Mouse (Mus musculus) forebrain, embryonic 11.5 days (tissue): ENCODE results near the gene Furin. TPM values are rescaled to one million over a fixed set of nuclear protein-coding genes. Genes with fewer than 3 reads are reported as not detected.

Experiments
- ATAC-seq: fragments of 200-750 bp; cut with Nextera tagmentation; replicated peaks from 2 replicates; pipeline ENCODE4 v1.8.0; 2017; ENCODE audit warnings: moderate TSS enrichment; ENCODE audit not compliant: low FRiP score
- DNase-seq: peaks from one replicate; pipeline ENCODE4 v3.0.0-alpha.2; 2017; ENCODE audit warnings: low spot score
- H3K27ac ChIP-seq: fragments of 300-500 bp; sonication (generic); 2 replicates; pipeline ENCODE4 v1.5.1; 2014; ENCODE audit warnings: low read depth, low read length
- H3K27me3 ChIP-seq: fragments of 300-500 bp; sonication (generic); 2 replicates; pipeline ENCODE4 v1.6.1; 2014; ENCODE audit warnings: mild to moderate bottlenecking, low read length, mixed read lengths; ENCODE audit not compliant: control insufficient read depth, insufficient read depth
- H3K36me3 ChIP-seq: fragments of 300-500 bp; sonication (generic); 2 replicates; pipeline ENCODE4 v1.6.1; 2014; ENCODE audit warnings: mild to moderate bottlenecking, low read length, moderate library complexity, mixed read lengths; ENCODE audit not compliant: control insufficient read depth, insufficient read depth
- H3K4me1 ChIP-seq: fragments of 300-500 bp; sonication (generic); replicated peaks from 2 replicates; pipeline ENCODE4 v1.6.1; 2014; ENCODE audit warnings: low read length, mixed read lengths; ENCODE audit not compliant: control insufficient read depth, insufficient read depth
- H3K4me2 ChIP-seq: fragments of 300-500 bp; sonication (generic); 2 replicates; pipeline ENCODE4 v1.6.1; 2014; ENCODE audit warnings: low read depth, mild to moderate bottlenecking, low read length, moderate library complexity, mixed read lengths; ENCODE audit not compliant: severe bottlenecking
- H3K4me3 ChIP-seq: fragments of 300-500 bp; sonication (generic); 2 replicates; pipeline ENCODE4 v1.5.1; 2014; ENCODE audit warnings: low read depth, low read length
- H3K9ac ChIP-seq: fragments of 300-500 bp; sonication (generic); 2 replicates; pipeline ENCODE4 v1.6.1; 2014; ENCODE audit warnings: low read length
- H3K9me3 ChIP-seq: fragments of 300-500 bp; sonication (generic); 2 replicates; pipeline ENCODE4 v1.6.1; 2016; ENCODE audit warnings: low read length, mixed read lengths; ENCODE audit not compliant: control insufficient read depth
- WGBS: fragments of 180-500 bp; shearing (Covaris S2); extraction: QIAGEN DNeasy Blood & Tissue Kit; methylation state at CpG from one replicate; pipeline ENCODE4 v1.1.7; 2014; 5-methylcytosine and 5-hydroxymethylcytosine counted together
- polyA plus RNA-seq: library from polyadenylated mRNA; unstranded; fragments of >200 nt; fragmentation: Nextera tagmentation; extraction: Ambion mirVana; gene quantifications from 2 replicates; pipeline ENCODE4 v1.2.1, GENCODE M21; 2014

Gene Furin
- polyA plus RNA-seq, 1 experiment from 2014 or later, result 6.0 TPM

DNA sequence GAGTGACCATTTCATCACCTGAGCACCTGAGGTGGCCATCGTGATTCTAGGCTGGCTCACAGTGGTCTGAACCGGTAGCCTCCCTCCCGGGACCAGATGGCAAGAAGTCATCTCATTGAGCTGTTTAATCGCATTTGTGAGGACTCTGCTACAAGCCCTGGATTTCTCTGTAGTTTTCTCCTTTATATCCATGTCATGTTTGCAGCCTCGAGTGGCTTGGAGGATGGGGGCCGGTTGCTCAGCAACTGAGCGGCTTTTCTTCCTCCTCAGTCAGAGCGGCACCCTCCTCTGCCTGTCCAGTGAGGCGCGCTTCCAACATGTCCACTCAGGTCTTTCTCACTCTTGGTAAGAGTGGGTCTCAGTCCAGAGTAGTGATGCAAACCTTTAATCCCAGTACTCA, 29.0 kb downstream of the Furin start:
- 83% methylated on average over 10 of the region's 10 CpGs for WGBS

DNA sequence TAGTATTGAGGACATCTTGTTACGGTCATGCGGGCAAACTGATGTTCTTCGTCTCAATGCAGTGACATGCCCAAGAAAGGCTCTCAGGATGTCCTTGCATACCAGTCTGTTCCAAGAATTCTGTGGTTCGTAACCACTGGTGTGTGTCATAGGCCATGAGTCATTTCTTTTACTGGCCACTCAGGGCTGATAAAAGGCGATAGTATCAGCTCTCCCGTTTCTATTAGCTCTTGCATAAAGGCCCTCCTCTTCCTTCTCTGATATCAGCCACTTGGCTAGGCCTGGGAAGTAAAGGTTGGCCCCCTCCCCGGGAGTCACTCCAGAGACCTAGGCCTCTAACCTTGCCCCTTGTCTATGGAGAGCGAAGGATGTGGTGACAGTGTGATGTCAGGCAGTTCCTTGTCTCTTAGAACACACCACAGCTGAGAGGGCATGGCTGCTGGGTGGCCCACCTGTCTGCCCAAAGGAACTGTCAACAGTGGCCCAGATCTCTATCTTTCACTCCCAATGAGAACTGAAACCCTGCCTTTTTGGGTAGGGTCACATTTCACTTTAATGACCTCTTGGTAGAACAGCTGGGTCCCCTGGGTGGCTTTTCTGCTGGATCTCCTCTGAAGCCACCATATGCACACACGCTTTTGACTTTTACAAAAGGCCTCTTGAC, 29.7 kb downstream of the Furin start:
- Histone ChIP-seq H3K4me2 (no peak overlapping the region), H3K9ac (no peak overlapping the region), H3K27ac (no peak overlapping the region), H3K36me3 (no peaks in the 10 kb centered on the region), H3K9me3 (no peaks in the 10 kb centered on the region), H3K4me1 (0 out of 2 replicates have a peak, but pooled peaks cover 1% of the 10 kb centered on the region), H3K4me3 (no peak overlapping the region), H3K27me3 (no peaks in the 10 kb centered on the region)
- WGBS, result 89% methylated on average over 9 of the region's 9 CpGs
- DNase-seq (no peak), ATAC-seq (no peak)

More for the DNA sequence above, 29.0 kb downstream of the Furin start:
- no peak for DNase-seq
- no peaks in the 10 kb centered on the region for H3K27me3 ChIP-seq
- no peak overlapping the region for H3K27ac ChIP-seq
- no peak overlapping the region for H3K4me2 ChIP-seq
- no peak overlapping the region for H3K9ac ChIP-seq
- no peak for ATAC-seq
- no peak overlapping the region for H3K4me3 ChIP-seq
- H3K4me1 ChIP-seq, result 0 out of 2 replicates have a peak, but pooled peaks cover 1% of the 10 kb centered on the region
- H3K9me3 ChIP-seq, result no peaks in the 10 kb centered on the region
- H3K36me3 ChIP-seq, result no peaks in the 10 kb centered on the region

DNA sequence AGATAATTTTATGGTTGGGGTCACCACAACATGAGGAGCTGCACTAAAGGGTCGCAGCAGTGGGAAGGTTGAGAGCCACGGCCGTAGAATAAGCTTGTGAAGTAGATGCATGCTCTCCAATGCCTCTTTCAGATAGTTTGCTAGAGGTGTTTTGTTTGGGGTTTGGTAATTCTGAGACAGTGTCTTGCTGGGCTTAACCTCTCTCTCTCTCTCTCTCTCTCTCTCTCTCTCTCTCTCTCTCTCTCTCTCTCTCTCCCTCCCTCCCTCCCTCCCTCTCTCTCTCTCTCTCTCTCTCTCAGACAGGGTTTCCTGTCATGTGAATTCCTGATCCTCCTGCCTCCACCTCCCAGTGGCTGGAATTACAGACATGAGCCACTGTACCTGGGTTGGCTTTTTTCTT, 30.5 kb downstream of the Furin start:
- Histone ChIP-seq H3K4me2 (no peak overlapping the region), H3K9ac (no peak overlapping the region), H3K9me3 (no peaks in the 10 kb centered on the region), H3K27ac (no peak overlapping the region), H3K36me3 (no peaks in the 10 kb centered on the region), H3K27me3 (no peaks in the 10 kb centered on the region), H3K4me1 (peaks cover 6% of the 10 kb centered on the region; the same call in 1 of the 2 replicates), H3K4me3 (no peak overlapping the region)
- ATAC-seq (no peak), DNase-seq (no peak)
- 90% methylated on average over 3 of the region's 3 CpGs for WGBS

DNA sequence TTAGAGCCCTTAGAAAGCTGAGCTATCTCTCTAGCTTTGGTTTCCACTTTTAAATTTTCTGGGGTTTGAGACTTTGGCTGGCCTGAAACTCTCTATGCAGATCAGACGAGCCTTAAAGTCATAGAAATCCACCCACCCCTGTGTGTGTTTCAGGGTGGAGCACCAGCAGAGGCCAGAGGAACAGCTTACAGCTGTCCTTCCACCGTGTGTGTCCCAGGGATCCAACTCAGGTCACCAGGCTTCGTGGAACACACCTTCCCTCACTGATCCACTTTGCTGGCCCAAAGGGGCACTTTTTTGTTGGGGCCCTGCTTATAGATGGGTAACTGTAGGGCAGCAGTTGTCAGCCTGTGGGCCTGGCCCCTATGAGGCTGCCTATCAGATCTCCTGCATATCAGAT, 31.0 kb downstream of the Furin start:
- Histone ChIP-seq H3K27ac (no peak overlapping the region), H3K9ac (no peak overlapping the region), H3K4me2 (no peak overlapping the region), H3K27me3 (no peaks in the 10 kb centered on the region), H3K36me3 (no peaks in the 10 kb centered on the region), H3K4me3 (no peak overlapping the region), H3K4me1 (peaks cover 10% of the 10 kb centered on the region; the same call in 1 of the 2 replicates), H3K9me3 (no peaks in the 10 kb centered on the region)
- ATAC-seq (no peak), DNase-seq (no peak)
- WGBS, result 60% methylated on average over 3 of the region's 3 CpGs

DNA sequence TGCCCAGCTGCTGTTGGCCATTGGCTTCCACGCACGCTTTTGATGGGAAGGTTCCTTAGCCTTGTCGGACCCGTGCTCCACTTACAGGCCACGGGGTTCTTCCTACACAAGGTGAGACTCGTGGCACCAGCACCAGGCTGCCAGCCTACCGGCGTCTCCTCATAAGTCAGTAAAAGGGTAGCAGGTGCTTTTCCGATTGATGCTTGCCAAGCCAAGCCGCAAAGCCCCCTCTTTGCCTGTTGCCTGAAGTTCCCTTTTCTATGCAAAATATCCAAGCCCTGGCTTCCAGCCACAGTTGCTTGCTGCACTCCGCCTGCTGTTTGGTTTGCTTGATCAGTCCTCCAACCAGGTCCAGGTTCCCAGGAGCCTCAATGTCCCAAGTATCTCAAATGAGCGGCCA, 31.4 kb downstream of the Furin start:
- no peak overlapping the region for H3K27ac ChIP-seq
- H3K9ac ChIP-seq, result no peak overlapping the region
- no peaks in the 10 kb centered on the region for H3K36me3 ChIP-seq
- no peak for DNase-seq
- H3K4me2 ChIP-seq, result no peak overlapping the region
- H3K9me3 ChIP-seq, result no peaks in the 10 kb centered on the region
- WGBS, result 89% methylated on average over 12 of the region's 12 CpGs
- H3K27me3 ChIP-seq, result no peaks in the 10 kb centered on the region
- H3K4me3 ChIP-seq, result no peak overlapping the region
- H3K4me1 ChIP-seq, result peaks cover 10% of the 10 kb centered on the region; the same call in 1 of the 2 replicates
- ATAC-seq, result no peak

DNA sequence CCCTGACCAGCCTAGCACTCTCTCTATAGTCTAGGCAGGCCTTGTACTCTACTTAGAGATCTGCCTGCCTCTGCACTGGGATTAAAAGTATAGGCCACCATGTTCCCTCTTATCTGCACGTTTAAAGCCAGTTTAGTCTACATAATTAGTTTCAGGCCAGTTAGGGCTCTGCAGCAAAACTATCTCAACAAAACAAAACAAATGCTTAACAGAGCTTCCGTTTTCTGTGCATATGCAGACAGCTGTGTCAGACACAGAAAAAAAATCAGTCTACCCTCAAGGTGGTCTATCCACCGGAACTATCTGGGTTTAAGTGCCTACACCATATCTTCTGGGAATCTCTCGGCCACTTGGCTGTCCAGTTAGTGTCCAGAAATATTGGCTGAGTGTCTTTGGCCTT, 31.9 kb downstream of the Furin start:
- 84% methylated on average over 4 of the region's 4 CpGs for WGBS

DNA sequence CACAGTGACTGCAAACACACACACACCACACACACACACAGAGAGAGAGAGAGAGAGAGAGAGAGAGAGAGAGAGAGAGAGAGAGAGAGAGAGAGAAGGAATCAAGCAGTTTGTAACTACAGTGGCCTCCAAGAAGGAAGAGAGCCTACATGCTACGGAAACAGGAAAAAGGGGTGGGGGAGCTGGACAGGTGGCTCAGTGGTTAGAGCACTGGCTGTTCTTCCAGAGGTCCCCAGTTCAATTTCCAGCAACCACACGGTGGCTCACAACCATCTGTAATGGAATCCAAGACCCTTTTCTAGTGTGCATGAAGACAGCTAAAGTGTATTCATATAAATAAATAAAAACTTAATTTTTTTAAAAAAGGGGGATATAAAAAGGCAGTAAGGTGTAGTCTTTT, 32.6 kb downstream of the Furin start:
- ATAC-seq, result no peak
- no peak overlapping the region for H3K9ac ChIP-seq
- WGBS, result 60% methylated on average over 2 of the region's 2 CpGs
- no peak overlapping the region for H3K4me3 ChIP-seq
- no peaks in the 10 kb centered on the region for H3K9me3 ChIP-seq
- no peak for DNase-seq
- H3K4me2 ChIP-seq, result no peak overlapping the region
- no peak overlapping the region for H3K27ac ChIP-seq
- H3K4me1 ChIP-seq, result peaks cover 10% of the 10 kb centered on the region; the same call in 1 of the 2 replicates
- no peaks in the 10 kb centered on the region; the same call in 1 of the 2 replicates for H3K36me3 ChIP-seq
- no peaks in the 10 kb centered on the region for H3K27me3 ChIP-seq

More for the DNA sequence above, 31.9 kb downstream of the Furin start:
- ATAC-seq, result no peak
- H3K9ac ChIP-seq, result no peak overlapping the region
- no peaks in the 10 kb centered on the region for H3K27me3 ChIP-seq
- H3K36me3 ChIP-seq, result no peaks in the 10 kb centered on the region; the same call in 1 of the 2 replicates
- DNase-seq, result no peak
- H3K4me2 ChIP-seq, result no peak overlapping the region
- H3K4me3 ChIP-seq, result no peak overlapping the region
- H3K4me1 ChIP-seq, result peaks cover 10% of the 10 kb centered on the region; the same call in 1 of the 2 replicates
- H3K27ac ChIP-seq, result no peak overlapping the region
- no peaks in the 10 kb centered on the region for H3K9me3 ChIP-seq

DNA sequence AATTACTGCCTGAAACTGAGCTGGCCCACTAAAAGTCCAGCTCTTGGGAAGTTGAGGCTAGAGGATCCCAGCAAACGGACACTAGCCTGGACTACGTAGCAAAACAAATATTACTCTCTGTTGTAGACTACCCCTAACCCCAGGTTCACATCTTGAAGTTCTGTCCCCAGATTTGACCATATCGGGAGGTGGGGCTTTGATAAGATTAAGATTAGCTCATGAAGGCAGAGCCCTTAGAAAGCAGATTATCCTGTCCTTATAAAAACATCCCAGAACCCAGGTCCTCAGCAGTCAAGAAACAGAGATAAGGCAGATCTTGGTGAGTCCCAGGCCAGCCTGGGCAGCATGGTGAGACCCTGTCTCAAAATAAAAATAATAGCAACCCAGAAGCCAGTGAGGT, 33.1 kb downstream of the Furin start:
- no peak for DNase-seq
- no peak for ATAC-seq
- no peak overlapping the region for H3K4me2 ChIP-seq
- no peak overlapping the region for H3K27ac ChIP-seq
- H3K9me3 ChIP-seq, result no peaks in the 10 kb centered on the region
- H3K9ac ChIP-seq, result no peak overlapping the region
- no peak overlapping the region for H3K4me3 ChIP-seq
- 89% methylated on average over 3 of the region's 3 CpGs for WGBS
- peaks cover 10% of the 10 kb centered on the region; the same call in 1 of the 2 replicates for H3K4me1 ChIP-seq
- H3K27me3 ChIP-seq, result no peaks in the 10 kb centered on the region
- peaks cover under 1% of the 10 kb centered on the region; the same call in 1 of the 2 replicates for H3K36me3 ChIP-seq
